Mouse (Mus musculus) lung, embryonic 16.5 days (tissue): ENCODE results near the gene Rnf115. TPM values are rescaled to one million over a fixed set of nuclear protein-coding genes. Genes with fewer than 3 reads are reported as not detected.
A peak's percentile ranks its signal among the peaks of the same experiment; 100 is the strongest.
"Not testable (repeated sequence)": the region's sequence is repeated elsewhere in the genome, so short reads cannot be mapped to it uniquely, and the experiment has no call there.

Experiments used
- ATAC-seq: fragments of 200-750 bp; cut with Nextera tagmentation; 2 replicates; pipeline ENCODE4 v1.8.0; 2017; ENCODE audit warnings: low read depth, mild to moderate bottlenecking, moderate library complexity
- H3K27ac ChIP-seq: fragments of 300-500 bp; sonication (generic); 2 replicates; pipeline ENCODE4 v1.5.1; 2014; ENCODE audit warnings: mild to moderate bottlenecking, control low read depth, low read length
- H3K27me3 ChIP-seq: fragments of 300-500 bp; sonication (generic); 2 replicates; pipeline ENCODE4 v1.6.1; 2014; ENCODE audit warnings: low read depth, low read length, mixed read lengths; ENCODE audit not compliant: control insufficient read depth, insufficient read depth
- H3K36me3 ChIP-seq: fragments of 300-500 bp; sonication (generic); 2 replicates; pipeline ENCODE4 v1.6.1; 2014; ENCODE audit warnings: low read length; ENCODE audit not compliant: control insufficient read depth, insufficient read depth
- H3K4me1 ChIP-seq: fragments of 300-500 bp; sonication (generic); replicated peaks from 2 replicates; pipeline ENCODE4 v1.6.1; 2014; ENCODE audit warnings: low read length, mixed read lengths; ENCODE audit not compliant: control insufficient read depth, insufficient read depth
- H3K4me2 ChIP-seq: fragments of 300-500 bp; sonication (generic); 2 replicates; pipeline ENCODE4 v1.6.1; 2014; ENCODE audit warnings: low read depth, low read length, control low read depth
- H3K4me3 ChIP-seq: fragments of 300-500 bp; sonication (generic); 2 replicates; pipeline ENCODE4 v1.5.1; 2014; ENCODE audit warnings: mild to moderate bottlenecking, low read length, control low read depth
- H3K9ac ChIP-seq: fragments of 300-500 bp; sonication (generic); 2 replicates; pipeline ENCODE4 v1.6.1; 2014; ENCODE audit warnings: low read length, control low read depth
- H3K9me3 ChIP-seq: fragments of 300-500 bp; sonication (generic); 2 replicates; pipeline ENCODE4 v1.6.1; 2016; ENCODE audit warnings: low read length; ENCODE audit not compliant: control insufficient read depth
- WGBS: fragments of 180-500 bp; shearing (Covaris S2); extraction: QIAGEN DNeasy Blood & Tissue Kit; methylation state at CpG from one replicate; pipeline ENCODE4 v1.1.7; 2014; 5-methylcytosine and 5-hydroxymethylcytosine counted together
- polyA plus RNA-seq: library from polyadenylated mRNA; unstranded; fragments of >200 nt; fragmentation: Nextera tagmentation; extraction: Ambion mirVana; gene quantifications from 2 replicates; pipeline ENCODE4 v1.2.1, GENCODE M21; 2015

Rnf115 gene
- polyA plus RNA-seq, 1 experiment from 2014 or later, result 47.8 TPM

- no peak for ATAC-seq
Observed at GRCm38 (mm10) chr3:96728634-96729402, 1.4 kb downstream of the Rnf115 start.

GRCm38 (mm10) chr3:96729403-96729784 is 1.9 kb downstream of the Rnf115 start:
- H3K4me3 ChIP-seq, result no peak overlapping the region
- no peak overlapping the region for H3K9ac ChIP-seq
- H3K27ac ChIP-seq, result no peak overlapping the region
- no peaks in the 10 kb centered on the region for H3K9me3 ChIP-seq
- H3K4me2 ChIP-seq, result no peak overlapping the region
- H3K4me1 ChIP-seq, result peaks cover 15% of the 10 kb centered on the region
- 23% methylated on average over 3 of the region's 3 CpGs for WGBS
- no peak for ATAC-seq
- H3K27me3 ChIP-seq, result no peaks in the 10 kb centered on the region
- no peaks in the 10 kb centered on the region for H3K36me3 ChIP-seq

More at GRCm38 (mm10) chr3:96728634-96729402, 1.4 kb downstream of the Rnf115 start:
- peak overlapping the region; percentile 67 for H3K9ac ChIP-seq
- no peaks in the 10 kb centered on the region for H3K27me3 ChIP-seq
- no peaks in the 10 kb centered on the region for H3K36me3 ChIP-seq
- WGBS, result 42% methylated on average over 7 of the region's 7 CpGs
- H3K4me3 ChIP-seq, result peak overlapping the region; percentile 78
- peak overlapping the region; percentile 54 for H3K4me2 ChIP-seq
- no peaks in the 10 kb centered on the region for H3K9me3 ChIP-seq
- H3K4me1 ChIP-seq, result peaks cover 15% of the 10 kb centered on the region
- no peak overlapping the region; the same call in 1 of the 2 replicates for H3K27ac ChIP-seq

GRCm38 (mm10) chr3:96730785-96731184 is 3.3 kb downstream of the Rnf115 start:
- Histone ChIP-seq H3K4me1 (peaks cover 15% of the 10 kb centered on the region), H3K9me3 (no peaks in the 10 kb centered on the region), H3K36me3 (no peaks in the 10 kb centered on the region), H3K27me3 (no peaks in the 10 kb centered on the region), H3K4me3 (no peak overlapping the region), H3K4me2 (no peak overlapping the region), H3K27ac (no peak overlapping the region), H3K9ac (no peak overlapping the region)
- 68% methylated on average over 5 of the region's 5 CpGs for WGBS
- no peak for ATAC-seq

GRCm38 (mm10) chr3:96733984-96734383 is 6.5 kb downstream of the Rnf115 start:
- WGBS, result 79% methylated on average over 1 of the region's 1 CpGs
- no peak for ATAC-seq

GRCm38 (mm10) chr3:96735200-96735599 is 7.7 kb downstream of the Rnf115 start:
- WGBS, result 90% methylated on average over 2 of the region's 2 CpGs
- no peak overlapping the region for H3K4me2 ChIP-seq

More at GRCm38 (mm10) chr3:96733984-96734383, 6.5 kb downstream of the Rnf115 start:
- Histone ChIP-seq H3K27ac (no peak overlapping the region), H3K4me2 (no peak overlapping the region), H3K4me1 (peaks cover 2% of the 10 kb centered on the region), H3K9ac (no peak overlapping the region), H3K4me3 (no peak overlapping the region), H3K27me3 (no peaks in the 10 kb centered on the region), H3K9me3 (no peaks in the 10 kb centered on the region), H3K36me3 (no peaks in the 10 kb centered on the region)

GRCm38 (mm10) chr3:96737013-96737740 is 9.7 kb downstream of the Rnf115 start:
- ATAC-seq, result no peak
- no peak overlapping the region for H3K4me2 ChIP-seq

More at GRCm38 (mm10) chr3:96735200-96735599, 7.7 kb downstream of the Rnf115 start:
- Histone ChIP-seq H3K9ac (no peak overlapping the region), H3K27me3 (no peaks in the 10 kb centered on the region), H3K4me1 (no peaks in the 10 kb centered on the region), H3K9me3 (no peaks in the 10 kb centered on the region), H3K27ac (no peak overlapping the region), H3K36me3 (no peaks in the 10 kb centered on the region), H3K4me3 (no peak overlapping the region)
- ATAC-seq, result no peak

GRCm38 (mm10) chr3:96737995-96738394 is 10.5 kb downstream of the Rnf115 start:
- no peak overlapping the region for H3K9ac ChIP-seq
- 80% methylated on average over 1 of the region's 1 CpGs for WGBS

More at GRCm38 (mm10) chr3:96737013-96737740, 9.7 kb downstream of the Rnf115 start:
- H3K27me3 ChIP-seq, result no peaks in the 10 kb centered on the region
- no peak overlapping the region for H3K27ac ChIP-seq
- H3K4me3 ChIP-seq, result no peak overlapping the region
- no peaks in the 10 kb centered on the region for H3K4me1 ChIP-seq
- WGBS, result 26% methylated on average over 1 of the region's 1 CpGs
- no peaks in the 10 kb centered on the region for H3K36me3 ChIP-seq
- H3K9ac ChIP-seq, result no peak overlapping the region
- H3K9me3 ChIP-seq, result no peaks in the 10 kb centered on the region

GRCm38 (mm10) chr3:96740279-96740678 is 12.8 kb downstream of the Rnf115 start:
- ATAC-seq, H3K4me1 ChIP-seq: not testable (repeated sequence)

More at GRCm38 (mm10) chr3:96737995-96738394, 10.5 kb downstream of the Rnf115 start:
- ATAC-seq, result no peak
- H3K36me3 ChIP-seq, result no peaks in the 10 kb centered on the region
- no peak overlapping the region for H3K27ac ChIP-seq
- H3K4me3 ChIP-seq, result no peak overlapping the region
- H3K4me1 ChIP-seq, result no peaks in the 10 kb centered on the region
- no peak overlapping the region for H3K4me2 ChIP-seq
- H3K27me3 ChIP-seq, result no peaks in the 10 kb centered on the region
- no peaks in the 10 kb centered on the region for H3K9me3 ChIP-seq

GRCm38 (mm10) chr3:96744348-96744747 is 16.9 kb downstream of the Rnf115 start:
- Histone ChIP-seq H3K9me3 (no peaks in the 10 kb centered on the region), H3K4me2 (no peak overlapping the region), H3K36me3 (no peaks in the 10 kb centered on the region), H3K4me1 (no peaks in the 10 kb centered on the region), H3K27me3 (no peaks in the 10 kb centered on the region), H3K9ac (no peak overlapping the region), H3K27ac (no peak overlapping the region), H3K4me3 (no peak overlapping the region)
- ATAC-seq, result no peak
- WGBS, result 92% methylated on average over 3 of the region's 3 CpGs

More at GRCm38 (mm10) chr3:96740279-96740678, 12.8 kb downstream of the Rnf115 start:
- H3K9me3 ChIP-seq, H3K9ac ChIP-seq, H3K4me2 ChIP-seq, H3K4me3 ChIP-seq, H3K27ac ChIP-seq, H3K36me3 ChIP-seq, H3K27me3 ChIP-seq: not testable (repeated sequence)
